Mouse (Mus musculus) cerebral cortex, adult 2 months (tissue): ENCODE measurements around the gene Rnf113a1.

Source experiments
- WGBS: fragments of 180-500 bp; shearing (Covaris S2); methylation state at CpG from one replicate; pipeline ENCODE4 v1.1.7; 2018; 5-methylcytosine and 5-hydroxymethylcytosine counted together

Gene Rnf113a1

DNA sequence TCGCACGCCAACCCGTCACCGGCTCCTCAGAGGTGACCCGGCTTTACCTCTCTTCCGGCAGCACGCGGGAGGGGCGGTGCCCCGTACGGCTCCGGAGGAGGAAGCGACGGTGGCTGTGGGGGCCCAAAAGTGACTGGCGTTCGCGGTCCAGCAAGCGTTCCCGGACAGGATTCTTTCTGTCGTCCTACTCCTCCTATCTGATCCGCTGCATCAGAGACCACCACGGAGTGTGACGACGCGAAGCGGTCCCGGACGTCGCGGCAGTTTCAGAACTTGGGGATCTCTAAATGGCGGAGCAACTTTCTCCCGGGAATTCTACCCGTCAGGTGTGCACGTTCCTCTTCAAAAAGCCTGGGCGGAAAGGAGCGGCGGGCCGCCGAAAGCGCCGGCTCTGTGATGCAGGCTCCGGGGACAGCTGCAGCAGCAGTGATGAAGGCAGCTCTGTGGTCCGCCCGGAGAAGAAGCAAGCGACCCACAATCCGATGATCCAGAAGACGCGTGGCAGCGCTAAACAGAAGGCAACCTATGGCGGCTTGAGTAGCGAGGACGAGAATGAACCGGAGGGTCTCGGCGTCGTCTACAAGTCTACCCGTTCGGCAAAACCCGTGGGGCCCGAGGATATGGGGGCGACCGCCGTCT, at the start of gene Rnf113a1, which contains the start of gene Ndufa1:
Gene Rnf113a1 (plus strand): TSS at position 141 of the 639 bp plus-strand sequence.
Gene Ndufa1 (minus strand): TSS at position 59 of the 639 bp plus-strand sequence.
- 6% methylated on average over 63 of the region's 63 CpGs for WGBS

GRCm38 (mm10) chrX:37141732-37142131, 49.3 kb upstream of the Rnf113a1 start:
- 77% methylated on average over 3 of the region's 3 CpGs for WGBS

DNA sequence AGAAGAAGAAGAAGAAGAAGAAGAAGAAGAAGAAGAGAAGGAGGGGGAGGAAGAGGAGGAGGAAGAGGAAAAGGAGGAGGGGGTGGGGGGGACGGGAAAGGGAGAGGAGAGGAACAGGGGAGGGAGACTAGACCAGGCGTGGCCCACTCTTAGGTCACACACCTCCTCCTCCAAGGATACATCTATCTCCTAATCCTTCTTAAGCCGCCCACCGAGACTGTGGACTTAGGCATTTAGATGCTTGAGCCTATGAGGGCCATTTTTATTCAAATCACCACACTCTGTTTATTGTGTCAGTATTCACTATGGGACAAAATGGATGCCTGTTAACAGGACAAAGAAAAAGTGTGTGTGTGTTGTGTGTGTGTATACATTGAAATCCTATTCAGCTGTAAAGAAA, 46.5 kb upstream of the Rnf113a1 start:
- 80% methylated on average over 1 of the region's 4 CpGs for WGBS

- WGBS, result 85% methylated on average over 2 of the region's 2 CpGs
Observed at GRCm38 (mm10) chrX:37144954-37145353, 46.1 kb upstream of the Rnf113a1 start.

- WGBS, result 70% methylated on average over 4 of the region's 4 CpGs
Observed at GRCm38 (mm10) chrX:37157839-37158238, 33.2 kb upstream of the Rnf113a1 start.

- 75% methylated on average over 10 of the region's 10 CpGs for WGBS
Observed at GRCm38 (mm10) chrX:37161169-37161568, 29.9 kb upstream of the Rnf113a1 start.

DNA sequence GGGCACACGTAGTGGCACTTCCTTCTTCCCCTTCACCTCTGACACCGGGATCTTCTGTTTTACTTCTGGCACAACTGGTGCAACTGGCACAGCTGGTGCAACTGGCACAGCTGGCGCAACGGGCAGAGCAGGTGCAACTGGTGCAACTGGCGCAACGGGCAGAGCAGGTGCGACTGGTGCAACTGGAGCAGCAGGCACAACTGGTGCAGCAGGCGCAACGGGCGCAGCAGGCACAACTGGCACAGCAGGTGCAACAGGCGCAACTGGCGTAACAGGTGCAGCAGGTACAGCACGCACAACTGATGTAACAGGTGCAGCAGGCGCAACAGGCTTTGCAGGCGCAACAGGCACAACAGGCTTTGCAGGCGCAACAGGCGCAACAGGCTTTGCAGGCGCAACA, 27.9 kb upstream of the Rnf113a1 start:
- 87% methylated on average over 18 of the region's 18 CpGs for WGBS

- 25% methylated on average over 3 of the region's 3 CpGs for WGBS
Observed at GRCm38 (mm10) chrX:37167085-37167484, 24.0 kb upstream of the Rnf113a1 start.

- 58% methylated on average over 5 of the region's 5 CpGs for WGBS
Observed at GRCm38 (mm10) chrX:37168742-37169141, 22.3 kb upstream of the Rnf113a1 start, which contains the start of gene Akap14. Gene Akap14, minus strand, starts transcription at chrX:37168842.

GRCm38 (mm10) chrX:37184401-37184800, 6.6 kb upstream of the Rnf113a1 start:
- 29% methylated on average over 5 of the region's 8 CpGs for WGBS

- 7% methylated on average over 20 of the region's 20 CpGs for WGBS
Observed at GRCm38 (mm10) chrX:37190755-37191104, 315 bp upstream of the Rnf113a1 start.

DNA sequence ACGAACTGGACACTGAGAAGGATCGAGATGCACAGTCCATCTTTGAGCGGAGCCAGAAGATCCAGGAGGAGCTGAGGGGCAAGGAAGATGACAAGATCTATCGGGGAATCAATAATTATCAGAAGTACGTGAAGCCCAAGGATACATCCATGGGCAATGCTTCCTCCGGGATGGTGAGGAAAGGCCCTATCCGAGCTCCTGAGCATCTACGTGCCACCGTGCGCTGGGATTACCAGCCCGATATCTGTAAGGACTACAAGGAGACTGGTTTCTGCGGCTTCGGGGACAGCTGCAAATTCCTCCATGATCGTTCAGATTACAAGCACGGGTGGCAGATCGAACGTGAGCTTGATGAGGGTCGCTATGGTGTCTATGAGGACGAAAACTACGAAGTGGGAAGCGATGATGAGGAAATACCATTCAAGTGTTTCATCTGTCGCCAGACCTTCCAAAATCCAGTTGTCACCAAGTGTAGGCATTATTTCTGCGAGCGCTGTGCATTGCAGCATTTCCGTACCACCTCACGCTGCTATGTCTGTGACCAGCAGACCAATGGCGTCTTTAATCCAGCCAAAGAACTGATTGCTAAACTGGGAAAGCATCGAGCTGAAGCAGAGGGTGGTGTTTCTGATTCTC, 817 bp downstream of the Rnf113a1 start:
- whole genome bisulfite sequencing, result 9% methylated on average over 28 of the region's 28 CpGs

DNA sequence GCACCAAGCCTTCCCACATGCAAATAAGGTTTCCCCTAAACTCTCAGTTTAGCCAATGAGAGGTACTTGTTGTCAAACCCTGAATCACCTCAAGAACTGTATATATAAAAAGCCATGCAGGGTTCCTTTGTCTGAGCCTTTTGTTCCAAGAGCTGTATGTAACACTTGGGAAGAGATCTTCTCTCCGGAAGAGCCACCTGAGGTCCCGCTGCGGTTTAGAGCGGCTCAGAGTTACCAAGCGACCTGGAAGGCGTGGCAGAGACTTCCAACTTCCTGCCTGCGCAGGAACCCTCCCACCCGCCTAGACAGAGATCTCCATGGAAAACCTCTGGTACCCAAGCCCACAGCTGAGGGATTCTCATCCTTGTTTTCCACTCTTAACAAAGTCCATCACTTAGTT, 7.6 kb downstream of the Rnf113a1 start:
- WGBS, result 68% methylated on average over 8 of the region's 8 CpGs

DNA sequence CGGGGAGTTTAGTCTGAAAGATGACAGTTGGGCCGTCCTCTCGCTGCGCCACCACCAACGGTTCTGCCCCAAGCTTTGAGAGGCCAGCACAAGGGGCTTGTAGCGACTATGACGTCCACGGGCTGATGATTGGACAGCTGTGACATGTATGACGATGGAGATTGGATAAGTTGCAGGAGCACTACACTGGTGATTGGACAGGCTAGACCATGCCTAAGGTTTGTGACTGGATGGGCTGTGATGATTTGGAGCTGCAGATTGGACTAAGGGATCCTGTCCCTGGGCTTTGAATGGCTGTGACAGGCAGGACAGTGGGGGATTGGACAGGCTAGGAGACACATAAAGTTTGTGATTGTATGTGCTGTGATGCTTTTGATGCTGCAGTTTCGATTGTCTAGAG, 19.9 kb downstream of the Rnf113a1 start, which contains the start of gene Gm9:
Gene Gm9 (minus strand): TSS at position 101 of the 400 bp plus-strand sequence.
- WGBS, result 89% methylated on average over 10 of the region's 10 CpGs

DNA sequence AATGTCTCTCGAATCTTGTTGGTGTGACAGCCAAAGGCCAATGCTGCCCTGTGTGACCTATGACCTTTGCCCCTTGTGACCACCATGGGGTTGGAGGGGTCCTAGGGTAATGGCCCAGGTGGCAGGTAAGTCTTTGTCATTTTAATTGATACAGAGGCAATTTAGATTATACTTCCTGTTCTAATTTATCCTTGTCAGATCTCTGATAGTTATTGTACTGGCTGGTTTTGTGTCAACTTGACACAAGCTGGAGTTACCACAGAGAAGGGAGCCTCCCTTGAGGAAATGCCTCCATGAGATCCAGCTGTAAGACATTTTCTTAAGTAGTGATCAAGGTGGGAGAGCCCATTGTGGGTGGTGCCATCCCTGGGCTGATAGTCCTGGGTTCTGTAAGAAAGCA, 31.1 kb downstream of the Rnf113a1 start, which contains the start of gene Rhox1:
Gene Rhox1 (minus strand): TSS at position 101 of the 400 bp plus-strand sequence.
- WGBS, result 64% methylated on average over 1 of the region's 1 CpGs
